Mouse (Mus musculus) liver, embryonic 16.5 days (tissue): Measurements from ENCODE around the gene Kng1. TPM values are rescaled to one million over a fixed set of nuclear protein-coding genes. Genes with fewer than 3 reads are reported as not detected.
"Not testable (repeated sequence)": the region's sequence is repeated elsewhere in the genome, so short reads cannot be mapped to it uniquely, and the experiment has no call there.

Experiments
- ATAC-seq: fragments of 200-750 bp; cut with Nextera tagmentation; 2 replicates; pipeline ENCODE4 v1.8.0; 2017; ENCODE audit warnings: low read depth, mild to moderate bottlenecking, moderate number of reproducible peaks, moderate library complexity
- H3K27ac ChIP-seq: fragments of 300-500 bp; sonication (generic); 2 replicates; pipeline ENCODE4 v1.5.1; 2014; ENCODE audit warnings: mild to moderate bottlenecking, low read length
- H3K27me3 ChIP-seq: fragments of 300-500 bp; sonication (generic); 2 replicates; pipeline ENCODE4 v1.6.1; 2014; ENCODE audit warnings: low read depth, low read length, mixed read lengths; ENCODE audit not compliant: control insufficient read depth, insufficient read depth
- H3K36me3 ChIP-seq: fragments of 300-500 bp; sonication (generic); 2 replicates; pipeline ENCODE4 v1.6.1; 2014; ENCODE audit warnings: mild to moderate bottlenecking; ENCODE audit not compliant: control insufficient read depth, insufficient read depth
- H3K4me1 ChIP-seq: fragments of 300-500 bp; sonication (generic); 2 replicates; pipeline ENCODE4 v1.6.1; 2014; ENCODE audit warnings: low read depth, low read length, mixed read lengths; ENCODE audit not compliant: control insufficient read depth
- H3K4me2 ChIP-seq: fragments of 300-500 bp; sonication (generic); 2 replicates; pipeline ENCODE4 v1.6.1; 2014; ENCODE audit warnings: low read depth, low read length, mixed read lengths
- H3K4me3 ChIP-seq: fragments of 300-500 bp; sonication (generic); 2 replicates; pipeline ENCODE4 v1.5.1; 2014; ENCODE audit warnings: low read depth, mild to moderate bottlenecking, low read length
- H3K9ac ChIP-seq: fragments of 300-500 bp; sonication (generic); 2 replicates; pipeline ENCODE4 v1.6.1; 2014; ENCODE audit warnings: low read depth, low read length
- H3K9me3 ChIP-seq: fragments of 300-500 bp; sonication (generic); replicated peaks from 2 replicates; pipeline ENCODE4 v1.6.1; 2016; ENCODE audit warnings: low read length; ENCODE audit not compliant: control insufficient read depth
- WGBS: fragments of 180-500 bp; shearing (Covaris S2); extraction: QIAGEN DNeasy Blood & Tissue Kit; methylation state at CpG from one replicate; pipeline ENCODE4 v1.1.7; 2014; ENCODE audit not compliant: insufficient replicate concordance; 5-methylcytosine and 5-hydroxymethylcytosine counted together
- polyA plus RNA-seq: library from polyadenylated mRNA; unstranded; fragments of >200 nt; fragmentation: Nextera tagmentation; extraction: Ambion mirVana; gene quantifications from 2 replicates; pipeline ENCODE4 v1.2.1, GENCODE M21; 2015

The Kng1 gene
- polyA plus RNA-seq = 1,254 and 1,294 TPM in 2 replicates

DNA sequence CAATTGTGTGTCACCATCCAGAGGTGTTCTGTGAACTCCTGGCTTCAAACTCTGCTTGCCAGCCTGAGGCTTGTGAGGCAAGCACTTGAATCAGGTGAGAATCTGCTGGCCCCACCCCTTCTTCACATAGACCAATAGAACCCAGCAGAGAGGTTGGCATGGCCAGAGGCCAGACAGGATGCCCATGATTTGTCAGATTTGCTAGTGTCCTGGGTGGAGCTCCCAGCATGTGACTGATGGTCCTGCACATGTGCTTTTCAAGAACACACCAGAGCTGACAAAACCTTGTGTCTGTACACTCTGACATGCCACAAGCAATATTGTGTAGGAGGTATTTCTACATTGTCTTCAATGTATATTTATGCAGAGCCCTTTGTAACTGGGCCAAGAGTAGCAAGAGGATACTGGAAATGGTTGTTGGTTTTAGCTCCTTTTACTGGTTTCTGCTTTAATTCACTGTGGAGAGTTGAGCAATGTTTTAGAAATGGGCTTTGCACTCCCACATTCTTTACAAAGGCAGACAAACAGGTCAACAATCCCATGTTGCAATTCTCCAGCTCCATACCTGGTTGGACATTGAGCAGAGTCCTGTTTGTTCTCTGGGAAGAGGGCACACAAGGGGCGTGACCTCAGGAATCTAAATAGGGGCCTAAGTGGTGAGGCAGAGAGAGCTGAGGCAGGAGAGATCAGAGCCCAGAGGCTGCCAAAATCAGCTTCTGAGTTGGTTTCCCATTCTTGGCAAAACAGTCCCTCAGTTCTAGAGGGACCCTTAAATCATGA is at the start of gene Kng1:
TSS of gene Kng1 (plus strand) at position 198 of the 780 bp plus-strand sequence.
- not testable (repeated sequence) for H3K4me2 ChIP-seq, H3K9me3 ChIP-seq, H3K4me1 ChIP-seq, H3K9ac ChIP-seq, H3K27me3 ChIP-seq, H3K36me3 ChIP-seq
- H3K4me3 ChIP-seq = peak within 1 kb of the TSS; percentile 48
- ATAC-seq = peak; percentile 86
- peak within 1 kb of the TSS; percentile 53 for H3K27ac ChIP-seq
- 36% methylated on average over 1 of the region's 1 CpGs for WGBS

DNA sequence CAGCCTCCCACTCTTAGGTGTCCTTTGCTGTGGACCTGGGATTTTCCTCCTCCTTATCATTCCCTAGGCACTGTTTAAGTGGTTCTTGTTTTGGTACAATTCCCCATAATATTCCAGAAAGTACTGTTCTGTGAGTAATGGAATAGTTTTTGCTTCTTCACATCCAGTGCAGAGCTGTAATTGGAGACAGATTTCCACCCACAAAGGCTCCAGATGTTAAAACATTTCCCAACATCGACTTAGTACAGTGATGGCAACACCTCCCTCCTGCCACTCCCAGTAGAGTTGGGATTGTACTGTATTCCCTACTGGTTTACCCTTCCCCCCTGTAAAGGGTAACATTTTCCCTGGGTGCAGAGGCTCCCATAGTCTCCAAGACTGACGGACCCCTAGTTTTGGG is 43.9 kb upstream of the Kng1 start:
- ATAC-seq, H3K4me2 ChIP-seq: not testable (repeated sequence)
- WGBS = 63% methylated on average over 2 of the region's 2 CpGs

DNA sequence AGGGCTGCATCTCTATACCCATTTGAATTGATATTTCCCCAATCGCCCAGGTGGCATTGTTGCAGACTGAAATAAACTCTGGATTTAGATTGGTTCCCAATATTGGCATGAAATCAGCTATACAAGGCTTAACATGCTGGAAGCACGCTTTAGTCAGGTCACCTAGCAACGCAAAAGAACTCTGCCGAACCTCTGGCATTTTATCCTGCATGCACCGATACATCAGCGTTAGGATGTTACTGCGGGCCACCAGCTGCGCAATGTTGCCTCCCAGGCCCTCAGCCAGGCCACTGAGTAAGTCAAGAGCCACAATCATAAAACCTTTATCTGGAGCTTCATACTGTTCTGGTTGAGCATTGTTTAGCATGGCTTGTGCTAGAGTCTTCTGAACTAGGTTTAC is 43.0 kb upstream of the Kng1 start:
- H3K27me3 ChIP-seq, H3K36me3 ChIP-seq, H3K4me1 ChIP-seq, H3K27ac ChIP-seq, H3K4me2 ChIP-seq, H3K9me3 ChIP-seq, H3K9ac ChIP-seq, H3K4me3 ChIP-seq, ATAC-seq: not testable (repeated sequence)
- 74% methylated on average over 8 of the region's 8 CpGs for WGBS

More for the DNA sequence above, 43.9 kb upstream of the Kng1 start:
- not testable (repeated sequence) for H3K27ac ChIP-seq, H3K4me1 ChIP-seq, H3K9ac ChIP-seq, H3K4me3 ChIP-seq, H3K27me3 ChIP-seq, H3K36me3 ChIP-seq, H3K9me3 ChIP-seq

DNA sequence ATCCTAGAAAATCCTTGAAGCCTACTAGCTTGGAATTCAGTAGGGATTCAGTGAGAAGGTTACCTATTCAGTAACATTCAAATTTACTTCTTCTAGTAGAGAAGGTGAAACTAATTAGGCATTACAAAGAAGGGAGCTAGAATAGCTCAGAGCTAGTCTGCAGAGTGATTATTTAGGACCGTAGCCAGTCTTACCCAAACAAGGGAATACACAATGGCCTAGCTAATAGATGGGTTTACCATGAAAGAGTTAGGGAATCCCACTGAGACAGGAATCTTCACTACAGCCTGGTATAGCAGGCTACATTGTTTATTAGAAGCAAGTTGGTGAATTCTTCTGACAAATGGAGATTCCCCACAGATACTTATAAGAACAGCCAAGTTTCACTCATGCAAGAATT is 37.1 kb upstream of the Kng1 start:
- not testable (repeated sequence) for H3K9ac ChIP-seq, H3K9me3 ChIP-seq, H3K4me3 ChIP-seq, H3K4me2 ChIP-seq, H3K36me3 ChIP-seq, H3K27me3 ChIP-seq, H3K27ac ChIP-seq, ATAC-seq, H3K4me1 ChIP-seq
- 53% methylated on average over 1 of the region's 1 CpGs for WGBS

DNA sequence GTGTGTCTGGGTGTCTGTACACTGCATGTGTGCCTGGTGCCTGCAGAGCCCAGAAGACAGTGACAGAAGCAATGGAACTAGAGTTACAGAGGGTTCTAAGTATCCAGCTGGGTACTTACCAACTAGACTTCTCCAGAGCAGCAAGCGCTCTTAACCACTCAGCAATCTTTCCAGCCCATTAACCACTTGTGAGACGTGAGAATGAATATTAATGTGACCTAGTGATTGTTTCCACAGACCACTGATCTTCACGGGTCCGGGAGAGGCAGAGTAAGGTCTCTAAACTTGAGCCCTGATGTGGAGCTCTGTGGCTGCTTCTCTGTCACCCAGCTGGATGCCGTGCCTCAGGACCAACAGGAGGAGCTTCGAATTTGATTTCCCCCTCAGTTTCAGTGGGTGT is 32.6 kb upstream of the Kng1 start:
- 49% methylated on average over 6 of the region's 6 CpGs for WGBS
- H3K9ac ChIP-seq = no peak overlapping the region
- H3K4me3 ChIP-seq = no peak overlapping the region
- H3K27ac ChIP-seq = no peak overlapping the region
- no peaks in the 10 kb centered on the region for H3K27me3 ChIP-seq
- no peaks in the 10 kb centered on the region for H3K9me3 ChIP-seq
- no peaks in the 10 kb centered on the region for H3K36me3 ChIP-seq
- H3K4me2 ChIP-seq = no peak overlapping the region
- ATAC-seq = no peak
- no peaks in the 10 kb centered on the region for H3K4me1 ChIP-seq

DNA sequence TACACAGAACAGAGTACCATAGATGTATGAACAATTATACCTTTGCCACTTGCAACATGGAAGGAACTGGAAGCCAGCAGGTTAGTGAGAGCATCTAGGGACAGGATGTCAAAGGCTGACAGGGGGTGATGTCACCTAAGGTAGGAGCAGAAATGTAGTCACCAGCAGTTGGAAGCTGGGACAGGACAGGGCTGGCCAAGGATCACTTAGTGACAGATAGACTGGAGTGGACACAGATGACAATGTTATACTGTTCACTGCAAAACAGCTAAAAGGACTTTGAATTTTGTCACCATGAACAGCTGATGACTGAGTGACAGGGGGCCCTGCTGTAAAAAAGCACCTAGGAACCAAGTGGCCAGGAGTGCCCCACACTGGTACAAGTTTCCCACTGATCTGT is 31.1 kb upstream of the Kng1 start:
- Histone ChIP-seq H3K4me1 (no peaks in the 10 kb centered on the region), H3K27ac (no peak overlapping the region), H3K27me3 (no peaks in the 10 kb centered on the region), H3K4me3 (peak overlapping the region; percentile 2; the same call in 1 of the 2 replicates), H3K36me3 (no peaks in the 10 kb centered on the region), H3K9me3 (no peaks in the 10 kb centered on the region), H3K9ac (no peak overlapping the region), H3K4me2 (peak overlapping the region; percentile 36)
- no peak for ATAC-seq

DNA sequence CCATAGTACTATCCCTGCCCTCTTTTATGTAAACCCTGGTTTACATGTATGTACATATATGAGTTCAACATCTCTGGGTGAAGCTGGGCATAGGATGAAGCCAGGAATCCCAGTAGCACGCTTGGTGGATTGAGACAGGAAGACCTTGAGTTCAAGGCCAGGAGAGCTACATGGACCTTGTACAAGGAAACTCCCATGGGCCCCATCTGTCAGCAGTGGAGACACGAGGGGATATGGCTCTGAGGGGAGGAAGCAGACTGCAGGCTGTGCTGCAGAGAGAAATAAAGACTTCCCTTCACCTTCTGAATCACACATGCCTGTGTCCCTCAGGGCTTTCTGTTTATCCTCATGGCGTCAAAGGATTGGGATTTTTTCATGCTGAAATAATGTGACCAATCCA is 30.3 kb upstream of the Kng1 start:
- peak overlapping the region; percentile 36 for H3K4me2 ChIP-seq
- H3K27me3 ChIP-seq, H3K27ac ChIP-seq, ATAC-seq, H3K36me3 ChIP-seq, H3K9me3 ChIP-seq, H3K4me1 ChIP-seq, H3K9ac ChIP-seq: not testable (repeated sequence)
- WGBS = 26% methylated on average over 3 of the region's 3 CpGs
- H3K4me3 ChIP-seq = peak overlapping the region; percentile 11; the same call in 1 of the 2 replicates

DNA sequence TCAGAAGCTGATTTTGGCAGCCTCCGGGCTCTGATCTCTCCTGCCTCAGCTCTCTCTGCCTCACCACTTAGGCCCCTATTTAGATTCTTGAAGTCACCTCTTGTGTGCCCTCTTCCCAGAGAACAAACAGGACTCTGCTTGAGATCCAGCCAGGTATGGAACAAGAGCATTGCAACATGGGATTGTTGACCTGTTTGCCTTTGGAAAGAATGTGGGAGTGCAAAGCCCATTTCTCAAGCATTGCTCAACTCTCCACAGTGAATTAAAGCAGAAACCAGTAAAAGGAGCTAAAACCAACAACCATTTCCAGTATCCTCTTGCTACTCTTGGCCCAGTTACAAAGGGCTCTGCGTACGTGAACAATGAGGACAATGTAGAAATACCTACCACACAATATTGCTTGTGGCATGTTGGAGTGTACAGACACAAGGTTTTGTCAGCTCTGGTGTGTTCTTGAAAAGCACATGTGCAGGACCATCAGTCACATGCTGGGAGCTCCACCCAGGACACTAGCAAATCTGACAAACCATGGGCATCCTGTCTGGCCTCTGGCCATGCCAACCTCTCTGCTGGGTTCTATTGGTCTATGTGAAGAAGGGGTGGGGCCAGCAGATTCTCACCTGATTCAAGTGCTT is 28.6 kb upstream of the Kng1 start, which contains the start of gene Kng2:
TSS of gene Kng2 (minus strand) at position 517 of the 635 bp plus-strand sequence.
- not testable (repeated sequence) for H3K9ac ChIP-seq, H3K9me3 ChIP-seq, H3K36me3 ChIP-seq, H3K27me3 ChIP-seq, H3K27ac ChIP-seq, H3K4me1 ChIP-seq, H3K4me2 ChIP-seq
- WGBS = 54% methylated on average over 3 of the region's 3 CpGs
- peak within 1 kb of the TSS; percentile 35 for H3K4me3 ChIP-seq
- ATAC-seq = peak; percentile 79

DNA sequence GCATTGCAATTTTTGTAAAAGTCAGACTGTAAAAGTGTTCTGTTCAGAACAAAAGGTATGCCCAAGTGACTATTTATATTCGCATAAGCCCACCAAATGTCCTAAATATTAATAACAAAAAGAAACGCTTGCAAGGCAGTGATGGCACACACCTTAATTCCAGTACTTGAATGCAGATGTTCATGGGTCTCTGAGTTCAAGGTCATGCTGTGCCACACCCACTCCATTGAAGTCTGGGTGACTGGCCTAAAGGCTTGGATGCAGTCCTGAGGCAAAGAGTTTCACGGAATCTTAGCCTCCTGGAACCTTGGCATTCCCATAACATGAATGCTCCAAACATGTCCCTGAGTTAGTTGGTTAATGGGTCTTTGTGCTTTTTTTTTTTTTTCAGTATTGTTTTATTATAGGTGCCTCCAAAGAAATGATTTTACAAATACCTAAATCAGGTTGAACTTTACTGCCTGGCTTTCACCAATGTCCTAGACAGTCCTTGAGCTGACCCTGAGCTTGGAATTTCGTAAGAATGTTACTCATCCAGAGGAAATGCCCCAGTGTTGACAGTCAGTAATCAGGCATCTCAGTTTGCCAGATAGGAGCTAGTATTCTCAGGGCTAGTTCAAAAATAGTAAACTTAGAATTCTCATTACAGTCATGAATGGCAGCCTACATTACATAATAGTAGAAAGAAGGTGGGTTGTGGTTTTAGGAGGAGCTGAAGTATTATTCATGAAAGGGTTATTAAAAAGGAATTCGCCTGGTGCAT is 26.8 kb upstream of the Kng1 start:
- H3K27ac ChIP-seq = no peak overlapping the region
- H3K36me3 ChIP-seq = no peaks in the 10 kb centered on the region

More for the DNA sequence above, 26.8 kb upstream of the Kng1 start:
- H3K4me2 ChIP-seq = no peak overlapping the region
- no peak overlapping the region for H3K9ac ChIP-seq
- no peaks in the 10 kb centered on the region for H3K4me1 ChIP-seq
- H3K4me3 ChIP-seq = no peak overlapping the region
- H3K27me3 ChIP-seq = no peaks in the 10 kb centered on the region
- no peaks in the 10 kb centered on the region for H3K9me3 ChIP-seq
- WGBS = 63% methylated on average over 5 of the region's 5 CpGs
- no peak for ATAC-seq
